Mouse (Mus musculus) E14TG2a.4 (cell line): ENCODE measurements around the gene Tor2a.
A peak's percentile ranks its signal among the peaks of the same experiment; 100 is the strongest.

Experiments
- H3K27me3 ChIP-seq: 2 replicates; pipeline ENCODE4 v1.6.1; 2014; ENCODE audit warnings: low read length, control low read depth; ENCODE audit not compliant: insufficient read depth
- H3K36me3 ChIP-seq: 2 replicates; pipeline ENCODE4 v1.6.1; 2014; ENCODE audit warnings: low read length, control low read depth; ENCODE audit not compliant: insufficient read depth
- H3K4me1 ChIP-seq: replicated peaks from 2 replicates; pipeline ENCODE4 v1.6.1; 2014; ENCODE audit warnings: low read depth, low read length, control low read depth
- H3K4me3 ChIP-seq: replicated peaks from 2 replicates; pipeline ENCODE4 v1.5.1; 2014; ENCODE audit warnings: mild to moderate bottlenecking, low read length
- H3K9me3 ChIP-seq: 2 replicates; pipeline ENCODE4 v1.6.1; 2014; ENCODE audit warnings: low read length, control low read depth
- CTCF ChIP-seq: conservative IDR thresholded peaks from 2 replicates; pipeline ENCODE4 v1.5.1; 2014; ENCODE audit warnings: low read length
- NANOG ChIP-seq: IDR thresholded peaks from 2 replicates; pipeline ENCODE4 v1.6.1; 2014; ENCODE audit warnings: borderline replicate concordance, low read length, mixed read lengths
- POU5F1 ChIP-seq: IDR thresholded peaks from 2 replicates; pipeline ENCODE4 v1.6.1; 2014; ENCODE audit warnings: low read length, borderline replicate concordance

The Tor2a gene

GRCm38 (mm10) chr2:32734933-32735332, 22.1 kb upstream of the Tor2a start:
- TF ChIP-seq CTCF (no peak), NANOG (no peak), POU5F1 (no peak)
- H3K4me3 ChIP-seq, result no peak overlapping the region

GRCm38 (mm10) chr2:32736306-32736829, 20.7 kb upstream of the Tor2a start:
- TF ChIP-seq POU5F1 (no peak), CTCF (no peak), NANOG (no peak)
- peaks cover 17% of the 10 kb centered on the region for H3K9me3 ChIP-seq
- no peaks in the 10 kb centered on the region for H3K36me3 ChIP-seq
- H3K4me1 ChIP-seq, result peaks cover 12% of the 10 kb centered on the region
- no peak overlapping the region for H3K4me3 ChIP-seq
- peaks cover 34% of the 10 kb centered on the region for H3K27me3 ChIP-seq

More at GRCm38 (mm10) chr2:32734933-32735332, 22.1 kb upstream of the Tor2a start:
- peaks cover 17% of the 10 kb centered on the region for H3K9me3 ChIP-seq
- peaks cover 22% of the 10 kb centered on the region for H3K27me3 ChIP-seq
- H3K4me1 ChIP-seq, result peaks cover 11% of the 10 kb centered on the region
- H3K36me3 ChIP-seq, result no peaks in the 10 kb centered on the region

- Histone ChIP-seq H3K9me3 (peaks cover 17% of the 10 kb centered on the region), H3K27me3 (peaks cover 39% of the 10 kb centered on the region), H3K36me3 (no peaks in the 10 kb centered on the region), H3K4me3 (no peak overlapping the region), H3K4me1 (peaks cover 17% of the 10 kb centered on the region)
- TF ChIP-seq CTCF, result no peak
- TF ChIP-seq NANOG, result no peak
- TF ChIP-seq POU5F1, result no peak
These were observed 20.0 kb upstream of the Tor2a start for GRCm38 (mm10) chr2:32737008-32737407.

GRCm38 (mm10) chr2:32739311-32739710, 17.7 kb upstream of the Tor2a start:
- peaks cover 17% of the 10 kb centered on the region for H3K9me3 ChIP-seq
- peaks cover 58% of the 10 kb centered on the region for H3K27me3 ChIP-seq
- H3K4me1 ChIP-seq, result peaks cover 22% of the 10 kb centered on the region
- no peaks in the 10 kb centered on the region for H3K36me3 ChIP-seq
- no peak for TF ChIP-seq CTCF
- no peak overlapping the region for H3K4me3 ChIP-seq

- peaks cover 74% of the 10 kb centered on the region for H3K27me3 ChIP-seq
- TF ChIP-seq POU5F1, result no peak
- no peak for TF ChIP-seq CTCF
- TF ChIP-seq NANOG, result no peak
- peaks cover 17% of the 10 kb centered on the region for H3K9me3 ChIP-seq
- no peaks in the 10 kb centered on the region for H3K36me3 ChIP-seq
- H3K4me3 ChIP-seq, result peak within 1 kb of the TSS; percentile 88
- peaks cover 16% of the 10 kb centered on the region for H3K4me1 ChIP-seq
These were observed 16.1 kb upstream of the Tor2a start, which contains the start of gene 6330409D20Rik for GRCm38 (mm10) chr2:32740916-32741272. Gene 6330409D20Rik (minus strand): TSS chr2:32741016.

- H3K36me3 ChIP-seq, result no peaks in the 10 kb centered on the region
- peaks cover 14% of the 10 kb centered on the region for H3K9me3 ChIP-seq
- peak overlapping the region; percentile 88 for H3K4me3 ChIP-seq
- peaks cover 16% of the 10 kb centered on the region for H3K4me1 ChIP-seq
- peaks cover 78% of the 10 kb centered on the region for H3K27me3 ChIP-seq
- TF ChIP-seq POU5F1, result no peak
- no peak for TF ChIP-seq CTCF
- no peak for TF ChIP-seq NANOG
These were observed 15.5 kb upstream of the Tor2a start for GRCm38 (mm10) chr2:32741273-32742172.

- TF ChIP-seq NANOG (no peak), POU5F1 (no peak)
- Histone ChIP-seq H3K36me3 (no peaks in the 10 kb centered on the region; the same call in 1 of the 2 replicates), H3K9me3 (peaks cover 8% of the 10 kb centered on the region), H3K27me3 (peaks cover 79% of the 10 kb centered on the region), H3K4me3 (peak overlapping the region; percentile 88), H3K4me1 (peaks cover 16% of the 10 kb centered on the region)
These were observed 14.9 kb upstream of the Tor2a start for GRCm38 (mm10) chr2:32742173-32742531.

GRCm38 (mm10) chr2:32744272-32744982, 12.6 kb upstream of the Tor2a start:
- H3K4me3 ChIP-seq, result no peak overlapping the region
- no peak for TF ChIP-seq POU5F1
- no peak for TF ChIP-seq CTCF
- TF ChIP-seq NANOG, result no peak
- no peaks in the 10 kb centered on the region for H3K9me3 ChIP-seq
- H3K36me3 ChIP-seq, result no peaks in the 10 kb centered on the region; the same call in 1 of the 2 replicates
- peaks cover 75% of the 10 kb centered on the region for H3K27me3 ChIP-seq
- H3K4me1 ChIP-seq, result peaks cover 20% of the 10 kb centered on the region

GRCm38 (mm10) chr2:32749082-32749481, 8.0 kb upstream of the Tor2a start:
- TF ChIP-seq POU5F1, result no peak
- Histone ChIP-seq H3K4me1 (peaks cover 29% of the 10 kb centered on the region), H3K36me3 (no peaks in the 10 kb centered on the region; the same call in 1 of the 2 replicates), H3K27me3 (peaks cover 41% of the 10 kb centered on the region), H3K9me3 (no peaks in the 10 kb centered on the region), H3K4me3 (no peak overlapping the region)
